Comparison of ENCODE assay signal across 19 mouse cellular contexts in genomic region chr1:161897235-161897634, GRCm38 (mm10).
"Had no signal": no experiment of that assay in that cellular context is flagged by ENCODE, and none has a peak within 500 bp of the region (broad histone marks: within the 10 kb centered on the region; RNA-seq: fewer than 3 reads in every experiment).

No protein-coding gene starts in this region.

- H3K27me3 ChIP-seq: limb, embryonic 12.5 days; megakaryocyte, embryonic 14.5 days; midbrain, embryonic 15.5 days; neural tube, embryonic 13.5 days had no signal

- H3K4me3 ChIP-seq: limb, embryonic 12.5 days; megakaryocyte, embryonic 14.5 days; midbrain, embryonic 15.5 days; neural tube, embryonic 13.5 days had no signal

- H3K4me2 ChIP-seq: limb, embryonic 12.5 days; lung, embryonic 14.5 days; midbrain, embryonic 11.5 days; midbrain, embryonic 15.5 days; neural tube, embryonic 13.5 days had no signal

- DNase-seq: kidney, adult 8-10 months; kidney, postnatal 25 days; layer of hippocampus, adult 9-11 months; layer of hippocampus, postnatal 36 days; lung, embryonic 14.5 days; lung, postnatal 10 days; retina, postnatal 1 day; right cerebral cortex, postnatal 4 days; thymus, postnatal 36 days had no signal

- H3K36me3 ChIP-seq: limb, embryonic 12.5 days; midbrain, embryonic 15.5 days; neural tube, embryonic 13.5 days had no signal

- H3K27ac ChIP-seq: limb, embryonic 12.5 days; liver, embryonic 14.5 days; midbrain, embryonic 15.5 days; neural tube, embryonic 13.5 days; stomach, postnatal 0 days had no signal

- H3K9me3 ChIP-seq: limb, embryonic 12.5 days; megakaryocyte, embryonic 14.5 days; midbrain, embryonic 15.5 days; neural tube, embryonic 13.5 days had no signal

- H3K9ac ChIP-seq: limb, embryonic 12.5 days; liver, embryonic 14.5 days; lung, embryonic 14.5 days; midbrain, embryonic 15.5 days; neural tube, embryonic 13.5 days had no signal

- H3K4me1 ChIP-seq: limb, embryonic 12.5 days; midbrain, embryonic 15.5 days; neural tube, embryonic 13.5 days had no signal

- ATAC-seq: hindbrain, embryonic 16.5 days; inflammation-experienced regulatory T-cells, adult 6 months; intestine, postnatal 0 days; midbrain, embryonic 15.5 days had no signal
